Mouse (Mus musculus): Measurements from ENCODE around the gene Nampt. TPM values are rescaled to one million over a fixed set of nuclear protein-coding genes. Genes with fewer than 3 reads are reported as not detected.
"Not testable (repeated sequence)": the region's sequence is repeated elsewhere in the genome, so short reads cannot be mapped to it uniquely, and the experiment has no call there.

Nampt gene
- polyA plus RNA-seq, 1 experiment from 2014 or later = 37.0 TPM

DNA sequence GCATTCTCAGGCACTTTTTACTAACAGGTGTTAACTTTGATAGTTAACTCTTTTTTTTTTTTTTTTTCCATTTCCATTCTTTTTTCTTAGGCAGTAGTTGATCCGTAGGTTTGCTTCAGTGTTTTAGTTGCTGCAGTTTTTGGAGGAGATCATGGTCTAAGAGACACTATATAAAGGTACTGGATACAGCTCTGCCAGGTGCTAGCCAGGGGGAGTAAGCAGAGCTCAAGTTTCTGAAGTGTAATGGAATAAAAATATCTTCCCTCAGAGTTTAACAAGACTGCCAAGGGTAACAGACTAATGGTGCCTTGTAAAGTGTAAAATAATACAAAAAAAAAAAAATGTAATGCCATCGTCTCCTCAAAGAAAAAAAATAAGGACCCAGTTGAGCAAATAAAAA lies 67.0 kb downstream of the Nampt start:
- no peak for ATAC-seq
- Histone ChIP-seq H3K36me3 (ENCODE audit: control insufficient read depth, insufficient read depth, low read length) (no peaks in the 10 kb centered on the region), H3K4me2 (ENCODE audit: low read length) (no peak overlapping the region), H3K27ac (ENCODE audit: low read length) (no peak overlapping the region), H3K9ac (ENCODE audit: low read depth, low read length) (no peak overlapping the region), H3K27me3 (ENCODE audit: control insufficient read depth, insufficient read depth, low read depth, low read length) (no peaks in the 10 kb centered on the region), H3K4me3 (ENCODE audit: low read depth, low read length) (no peak overlapping the region), H3K9me3 (replicated peaks; ENCODE audit: control insufficient read depth, low read length, poor library complexity, severe bottlenecking) (no peaks in the 10 kb centered on the region), H3K4me1 (ENCODE audit: control insufficient read depth, insufficient read depth, low read length) (no peaks in the 10 kb centered on the region)
- WGBS = 95% methylated on average over 2 of the region's 2 CpGs

DNA sequence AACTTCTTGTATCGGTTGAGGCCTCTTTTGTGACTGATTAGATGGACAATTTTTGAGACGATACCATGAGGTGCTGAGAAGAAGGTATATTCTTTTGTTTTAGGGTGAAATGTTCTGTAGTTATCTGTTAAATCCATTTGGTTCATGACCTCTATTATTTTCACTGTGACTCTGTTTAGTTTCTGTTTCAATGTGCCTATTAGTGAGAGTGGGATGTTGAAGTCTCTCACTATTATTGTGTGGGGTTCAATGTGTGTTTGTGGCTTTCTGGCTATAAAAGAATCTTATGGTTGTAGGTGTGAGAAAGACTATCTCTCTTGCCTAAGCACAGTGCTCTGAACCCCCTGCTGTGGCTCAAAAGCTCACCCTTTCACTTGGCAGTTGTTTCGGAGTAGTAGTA lies 68.9 kb downstream of the Nampt start:
- no peaks in the 10 kb centered on the region for H3K9me3 ChIP-seq (replicated peaks; ENCODE audit: control insufficient read depth, low read length, poor library complexity, severe bottlenecking)
- H3K4me2 ChIP-seq (ENCODE audit: low read length) = no peak overlapping the region
- H3K4me1 ChIP-seq (ENCODE audit: control insufficient read depth, insufficient read depth, low read length) = no peaks in the 10 kb centered on the region
- no peak overlapping the region for H3K9ac ChIP-seq (ENCODE audit: low read depth, low read length)
- H3K27me3 ChIP-seq (ENCODE audit: control insufficient read depth, insufficient read depth, low read depth, low read length) = no peaks in the 10 kb centered on the region
- H3K27ac ChIP-seq (ENCODE audit: low read length) = no peak overlapping the region
- no peaks in the 10 kb centered on the region for H3K36me3 ChIP-seq (ENCODE audit: control insufficient read depth, insufficient read depth, low read length)
- WGBS = 94% methylated on average over 3 of the region's 3 CpGs
- no peak for ATAC-seq
- no peak overlapping the region for H3K4me3 ChIP-seq (ENCODE audit: low read depth, low read length)

- Histone ChIP-seq H3K9ac (ENCODE audit: low read depth, low read length) (no peak overlapping the region), H3K4me1 (ENCODE audit: control insufficient read depth, insufficient read depth, low read length) (no peaks in the 10 kb centered on the region), H3K9me3 (replicated peaks; ENCODE audit: control insufficient read depth, low read length, poor library complexity, severe bottlenecking) (no peaks in the 10 kb centered on the region), H3K4me3 (ENCODE audit: low read depth, low read length) (no peak overlapping the region), H3K36me3 (ENCODE audit: control insufficient read depth, insufficient read depth, low read length) (no peaks in the 10 kb centered on the region), H3K27me3 (ENCODE audit: control insufficient read depth, insufficient read depth, low read depth, low read length) (no peaks in the 10 kb centered on the region), H3K4me2 (ENCODE audit: low read length) (no peak overlapping the region), H3K27ac (ENCODE audit: low read length) (no peak overlapping the region)
- WGBS = 84% methylated on average over 5 of the region's 5 CpGs
- no peak for ATAC-seq
Observed at GRCm38 (mm10) chr12:32889846-32890245, 70.5 kb downstream of the Nampt start.

DNA sequence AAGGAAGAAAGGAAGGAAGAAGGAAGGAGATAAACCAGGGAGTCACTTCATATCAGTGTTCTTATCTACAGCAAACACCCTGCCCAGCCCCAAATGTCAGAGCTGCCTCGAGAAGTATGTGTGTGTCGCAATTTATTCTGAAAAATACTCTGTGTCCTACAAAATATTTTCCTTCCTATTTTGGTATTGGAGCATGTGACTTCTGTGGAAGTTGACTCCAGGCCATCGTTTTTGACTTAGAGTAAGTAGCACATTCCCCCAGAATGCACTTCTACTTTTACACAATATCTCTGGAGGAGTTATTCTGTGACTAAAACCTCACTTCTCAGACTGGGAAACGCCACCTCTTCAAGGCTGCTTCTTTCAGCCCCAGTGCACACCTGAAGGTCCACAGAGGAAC lies 71.1 kb downstream of the Nampt start:
- no peak for ATAC-seq
- 81% methylated on average over 4 of the region's 4 CpGs for WGBS
- Histone ChIP-seq H3K27ac (ENCODE audit: low read length) (no peak overlapping the region), H3K27me3 (ENCODE audit: control insufficient read depth, insufficient read depth, low read depth, low read length) (no peaks in the 10 kb centered on the region), H3K9ac (ENCODE audit: low read depth, low read length) (no peak overlapping the region), H3K4me3 (ENCODE audit: low read depth, low read length) (no peak overlapping the region), H3K4me1 (ENCODE audit: control insufficient read depth, insufficient read depth, low read length) (no peaks in the 10 kb centered on the region), H3K4me2 (ENCODE audit: low read length) (no peak overlapping the region), H3K9me3 (replicated peaks; ENCODE audit: control insufficient read depth, low read length, poor library complexity, severe bottlenecking) (no peaks in the 10 kb centered on the region), H3K36me3 (ENCODE audit: control insufficient read depth, insufficient read depth, low read length) (no peaks in the 10 kb centered on the region)

DNA sequence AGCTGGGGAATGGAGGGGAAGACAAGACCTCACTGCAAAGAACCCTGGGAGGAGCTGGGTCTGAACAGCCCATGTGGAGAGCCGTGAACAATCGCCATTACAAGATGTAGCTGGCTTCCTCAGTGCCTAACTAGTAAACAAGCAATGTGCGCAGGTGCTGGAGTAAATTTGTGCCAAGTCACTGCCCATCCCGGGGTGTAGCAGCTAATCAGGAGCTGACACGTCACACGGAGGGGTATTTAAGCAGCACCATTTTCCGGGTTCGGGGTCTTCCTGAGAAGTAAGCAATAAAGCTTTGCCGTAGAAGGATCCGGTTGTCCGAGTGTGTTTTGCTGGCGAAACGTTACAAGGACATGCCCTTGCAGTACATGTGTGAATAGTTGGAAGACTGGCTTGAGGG lies 71.9 kb downstream of the Nampt start:
- 94% methylated on average over 13 of the region's 13 CpGs for WGBS
- H3K4me3 ChIP-seq (ENCODE audit: low read depth, low read length); H3K4me2 ChIP-seq (ENCODE audit: low read length); H3K4me1 ChIP-seq (ENCODE audit: control insufficient read depth, insufficient read depth, low read length); H3K9ac ChIP-seq (ENCODE audit: low read depth, low read length); H3K27me3 ChIP-seq (ENCODE audit: control insufficient read depth, insufficient read depth, low read depth, low read length); H3K36me3 ChIP-seq (ENCODE audit: control insufficient read depth, insufficient read depth, low read length); H3K27ac ChIP-seq (ENCODE audit: low read length); ATAC-seq; H3K9me3 ChIP-seq (replicated peaks; ENCODE audit: control insufficient read depth, low read length, poor library complexity, severe bottlenecking): not testable (repeated sequence)

- H3K4me3 ChIP-seq (ENCODE audit: low read depth, low read length) = no peak overlapping the region
- no peak overlapping the region for H3K27ac ChIP-seq (ENCODE audit: low read length)
- no peaks in the 10 kb centered on the region for H3K4me1 ChIP-seq (ENCODE audit: control insufficient read depth, insufficient read depth, low read length)
- ATAC-seq = no peak
- no peaks in the 10 kb centered on the region for H3K36me3 ChIP-seq (ENCODE audit: control insufficient read depth, insufficient read depth, low read length)
- no peaks in the 10 kb centered on the region for H3K9me3 ChIP-seq (replicated peaks; ENCODE audit: control insufficient read depth, low read length, poor library complexity, severe bottlenecking)
- 46% methylated on average over 12 of the region's 12 CpGs for WGBS
- no peaks in the 10 kb centered on the region for H3K27me3 ChIP-seq (ENCODE audit: control insufficient read depth, insufficient read depth, low read depth, low read length)
- H3K4me2 ChIP-seq (ENCODE audit: low read length) = no peak overlapping the region
- H3K9ac ChIP-seq (ENCODE audit: low read depth, low read length) = no peak overlapping the region
Observed at GRCm38 (mm10) chr12:32893212-32893611, 73.9 kb downstream of the Nampt start.

- H3K27me3 ChIP-seq (ENCODE audit: control insufficient read depth, insufficient read depth, low read depth, low read length) = peaks cover 2% of the 10 kb centered on the region; the same call in 1 of the 2 replicates
- no peak overlapping the region for H3K4me3 ChIP-seq (ENCODE audit: low read depth, low read length)
- no peak overlapping the region for H3K4me2 ChIP-seq (ENCODE audit: low read length)
- WGBS = 96% methylated on average over 1 of the region's 1 CpGs
- H3K36me3 ChIP-seq (ENCODE audit: control insufficient read depth, insufficient read depth, low read length) = no peaks in the 10 kb centered on the region
- no peak for ATAC-seq
- H3K27ac ChIP-seq (ENCODE audit: low read length) = no peak overlapping the region
- H3K4me1 ChIP-seq (ENCODE audit: control insufficient read depth, insufficient read depth, low read length) = no peaks in the 10 kb centered on the region
- H3K9me3 ChIP-seq (replicated peaks; ENCODE audit: control insufficient read depth, low read length, poor library complexity, severe bottlenecking) = no peaks in the 10 kb centered on the region
- no peak overlapping the region for H3K9ac ChIP-seq (ENCODE audit: low read depth, low read length)
Observed at GRCm38 (mm10) chr12:32895806-32896205, 76.5 kb downstream of the Nampt start.

- Histone ChIP-seq H3K4me3 (ENCODE audit: low read depth, low read length) (no peak overlapping the region), H3K27me3 (ENCODE audit: control insufficient read depth, insufficient read depth, low read depth, low read length) (peaks cover 2% of the 10 kb centered on the region; the same call in 1 of the 2 replicates), H3K9me3 (replicated peaks; ENCODE audit: control insufficient read depth, low read length, poor library complexity, severe bottlenecking) (no peaks in the 10 kb centered on the region), H3K27ac (ENCODE audit: low read length) (no peak overlapping the region), H3K36me3 (ENCODE audit: control insufficient read depth, insufficient read depth, low read length) (no peaks in the 10 kb centered on the region), H3K4me1 (ENCODE audit: control insufficient read depth, insufficient read depth, low read length) (no peaks in the 10 kb centered on the region), H3K9ac (ENCODE audit: low read depth, low read length) (no peak overlapping the region), H3K4me2 (ENCODE audit: low read length) (no peak overlapping the region)
- no peak for ATAC-seq
- 83% methylated on average over 7 of the region's 7 CpGs for whole genome bisulfite sequencing
Observed at GRCm38 (mm10) chr12:32896496-32896895, 77.2 kb downstream of the Nampt start.

DNA sequence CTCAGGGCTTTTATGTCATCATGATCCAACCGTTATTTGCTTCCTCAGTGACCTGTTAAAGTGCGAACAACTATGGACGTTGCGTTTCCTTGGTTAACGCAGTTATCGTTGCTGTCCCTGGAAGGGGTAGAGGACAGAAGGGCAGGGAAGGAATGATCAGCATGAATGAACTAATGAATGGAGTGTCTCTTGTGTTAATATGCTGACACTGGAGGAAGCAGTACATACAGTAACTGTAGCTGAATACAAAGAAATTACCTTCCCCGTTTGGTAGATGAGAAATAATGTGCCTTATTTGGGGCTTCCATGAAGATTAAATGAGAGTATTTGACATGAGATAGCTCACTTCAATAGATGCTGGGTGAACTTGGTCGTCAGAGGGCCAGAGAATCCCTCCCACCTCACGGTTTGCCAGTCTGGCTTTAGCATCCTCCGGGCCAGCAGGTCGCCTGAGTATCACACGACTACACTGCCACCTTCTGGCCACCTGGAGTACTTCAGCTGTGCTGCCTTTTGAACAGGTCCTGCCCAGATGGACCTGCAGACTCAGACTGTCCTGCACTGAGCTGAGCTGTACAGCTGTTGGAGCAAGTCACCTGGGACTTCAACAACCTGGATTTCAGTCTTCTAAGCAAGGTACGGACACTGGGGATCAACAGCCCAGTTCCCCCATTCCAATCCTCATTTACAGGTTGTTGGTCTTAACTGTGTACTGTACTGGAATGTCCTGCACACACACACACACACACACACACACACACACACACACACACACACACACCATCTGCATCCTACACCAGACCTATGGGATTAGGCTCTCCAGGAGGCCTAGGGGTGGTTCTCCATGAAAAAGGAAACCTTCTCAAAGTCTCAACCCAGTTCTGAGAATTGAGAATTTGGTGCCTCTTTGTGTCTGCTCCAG lies 78.1 kb downstream of the Nampt start:
- no peak overlapping the region for H3K9ac ChIP-seq (ENCODE audit: low read depth, low read length)
- ATAC-seq = peak; percentile 90
- H3K27ac ChIP-seq (ENCODE audit: low read length) = no peak overlapping the region
- H3K4me2 ChIP-seq (ENCODE audit: low read length) = no peak overlapping the region
- no peaks in the 10 kb centered on the region for H3K9me3 ChIP-seq (replicated peaks; ENCODE audit: control insufficient read depth, low read length, poor library complexity, severe bottlenecking)
- H3K27me3 ChIP-seq (ENCODE audit: control insufficient read depth, insufficient read depth, low read depth, low read length) = peaks cover 2% of the 10 kb centered on the region; the same call in 1 of the 2 replicates
- H3K4me1 ChIP-seq (ENCODE audit: control insufficient read depth, insufficient read depth, low read length) = no peaks in the 10 kb centered on the region
- H3K4me3 ChIP-seq (ENCODE audit: low read depth, low read length) = no peak overlapping the region
- 53% methylated on average over 13 of the region's 13 CpGs for WGBS
- H3K36me3 ChIP-seq (ENCODE audit: control insufficient read depth, insufficient read depth, low read length) = no peaks in the 10 kb centered on the region
